Mouse (Mus musculus): ENCODE results near the gene Phospho2. TPM values are rescaled to one million over a fixed set of nuclear protein-coding genes. Genes with fewer than 3 reads are reported as not detected.

Gene Phospho2
- polyA plus RNA-seq, 1 experiment from 2014 or later: 35.4 TPM

DNA sequence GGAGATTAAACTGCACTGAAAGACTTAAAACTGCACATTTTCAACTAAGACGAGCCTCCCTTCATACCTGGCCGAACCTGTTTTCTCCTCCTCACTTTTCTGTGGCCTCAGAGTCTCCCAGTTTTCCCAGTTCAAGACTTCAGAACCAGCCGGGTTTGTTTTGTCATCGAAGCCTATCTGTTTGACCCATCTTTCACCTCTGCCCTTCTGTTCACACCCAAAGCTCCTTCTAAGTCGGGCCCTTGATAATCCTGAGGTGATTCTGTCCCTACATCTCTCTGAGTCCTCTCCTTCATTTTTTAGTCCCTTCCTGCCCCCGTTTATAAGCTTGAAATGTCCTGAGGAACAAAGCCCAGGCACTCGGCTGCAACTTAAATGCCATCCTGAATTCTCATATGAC, 38.6 kb downstream of the Phospho2 start:
- H3K9me3 ChIP-seq: no peaks in the 10 kb centered on the region
- peaks cover 43% of the 10 kb centered on the region for H3K36me3 ChIP-seq (replicated peaks)
- H3K4me1 ChIP-seq: peaks cover 30% of the 10 kb centered on the region
- no peak for ATAC-seq (ENCODE audit: low FRiP score)
- no peak overlapping the region for H3K4me3 ChIP-seq (replicated peaks)
- WGBS: 53% methylated on average over 7 of the region's 7 CpGs
- H3K27me3 ChIP-seq: no peaks in the 10 kb centered on the region
- H3K9ac ChIP-seq: no peak overlapping the region
- no peak overlapping the region for H3K27ac ChIP-seq
- H3K4me2 ChIP-seq: no peak overlapping the region

DNA sequence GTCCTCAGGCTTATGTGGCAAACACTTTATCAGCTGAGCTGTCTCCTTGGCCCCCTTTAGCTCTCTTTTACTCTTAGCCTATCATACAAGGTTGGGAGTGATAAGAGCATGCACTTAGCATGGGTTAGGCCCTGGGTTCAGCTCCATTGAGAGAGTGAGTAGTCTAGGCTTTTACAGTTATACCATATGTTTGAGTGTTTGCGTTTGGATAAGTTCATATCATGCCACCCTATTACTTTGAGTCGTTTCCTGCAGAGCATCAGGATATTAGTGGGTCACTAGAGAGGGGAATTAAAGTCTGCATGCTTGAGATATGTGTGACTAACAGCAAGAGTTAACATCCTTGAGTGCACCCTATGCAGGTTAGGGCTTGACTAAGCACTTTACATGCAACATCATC, 40.3 kb downstream of the Phospho2 start:
- 92% methylated on average over 2 of the region's 2 CpGs for WGBS
- H3K4me3 ChIP-seq (replicated peaks): no peak overlapping the region
- H3K36me3 ChIP-seq (replicated peaks): peaks cover 55% of the 10 kb centered on the region

DNA sequence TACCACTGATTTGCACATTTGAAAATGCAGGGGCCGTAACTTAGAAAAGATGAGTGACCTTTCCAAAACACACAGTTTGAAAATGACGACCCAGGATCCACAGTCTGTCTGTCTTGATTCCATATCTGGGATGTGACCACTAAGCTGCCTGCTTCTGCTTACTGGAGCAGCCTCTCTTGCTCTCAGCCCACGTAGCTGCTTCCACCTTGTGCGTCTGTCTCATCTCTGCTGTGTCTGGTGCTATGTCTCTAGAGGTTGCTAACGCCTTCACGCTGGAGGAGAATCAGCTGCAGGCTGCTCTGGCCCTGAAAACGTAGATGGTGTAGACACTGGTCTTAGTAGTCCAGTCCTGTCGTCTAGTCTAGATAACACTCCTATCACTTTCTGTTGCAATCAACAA, 40.7 kb downstream of the Phospho2 start:
- Histone ChIP-seq H3K4me2 (no peak overlapping the region), H3K9me3 (no peaks in the 10 kb centered on the region), H3K36me3 (replicated peaks) (peaks cover 55% of the 10 kb centered on the region), H3K27me3 (no peaks in the 10 kb centered on the region), H3K4me1 (peaks cover 16% of the 10 kb centered on the region), H3K27ac (no peak overlapping the region), H3K9ac (no peak overlapping the region), H3K4me3 (replicated peaks) (no peak overlapping the region)
- no peak for ATAC-seq (ENCODE audit: low FRiP score)
- WGBS: 91% methylated on average over 8 of the region's 8 CpGs

More for the DNA sequence above, 40.3 kb downstream of the Phospho2 start:
- H3K9me3 ChIP-seq: no peaks in the 10 kb centered on the region
- H3K27me3 ChIP-seq: no peaks in the 10 kb centered on the region
- H3K9ac ChIP-seq: no peak overlapping the region
- ATAC-seq (ENCODE audit: low FRiP score): no peak
- H3K4me2 ChIP-seq: no peak overlapping the region
- H3K4me1 ChIP-seq: peaks cover 17% of the 10 kb centered on the region
- no peak overlapping the region for H3K27ac ChIP-seq

DNA sequence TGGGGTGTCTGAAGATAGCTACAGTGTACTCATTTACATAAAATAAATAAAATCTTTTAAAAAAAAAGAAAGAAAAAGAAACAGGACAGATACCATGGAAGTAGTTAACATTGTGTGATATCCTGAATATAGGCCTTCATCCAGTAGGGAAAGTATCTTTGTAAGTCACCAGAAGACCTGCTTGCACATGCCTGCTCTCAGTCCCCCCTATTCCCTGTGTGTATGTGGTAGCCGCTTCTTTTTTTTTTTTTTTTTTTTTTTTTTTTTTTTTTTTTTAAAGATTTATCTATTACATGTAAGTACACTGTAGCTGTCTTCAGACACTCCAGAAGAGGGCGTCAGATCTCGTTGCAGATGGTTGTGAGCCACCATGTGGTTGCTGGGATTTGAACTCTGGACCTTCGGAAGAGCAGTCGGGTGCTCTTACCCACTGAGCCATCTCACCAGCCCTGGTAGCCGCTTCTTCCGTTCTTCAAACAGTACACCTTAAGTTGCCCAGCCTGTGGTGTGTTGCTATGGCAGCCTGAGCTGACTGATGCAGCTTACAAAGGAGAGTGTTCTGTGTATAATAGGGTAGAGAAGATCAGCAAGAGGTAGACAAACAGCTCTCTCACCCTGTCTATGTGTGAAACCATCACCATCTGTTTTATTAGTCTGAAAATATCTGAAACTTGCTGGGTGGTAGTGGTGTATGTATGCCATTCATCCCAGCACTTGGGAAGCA, 48.0 kb downstream of the Phospho2 start:
- H3K9me3 ChIP-seq: no peaks in the 10 kb centered on the region
- H3K36me3 ChIP-seq (replicated peaks): peaks cover 31% of the 10 kb centered on the region
- no peak overlapping the region for H3K4me2 ChIP-seq
- H3K27me3 ChIP-seq: no peaks in the 10 kb centered on the region
- 65% methylated on average over 7 of the region's 7 CpGs for WGBS
- H3K9ac ChIP-seq: no peak overlapping the region
- no peak overlapping the region for H3K27ac ChIP-seq
- peak; percentile 39; the same call in 1 of the 2 replicates for ATAC-seq (ENCODE audit: low FRiP score)
- no peak overlapping the region for H3K4me3 ChIP-seq (replicated peaks)
- H3K4me1 ChIP-seq: peaks cover 3% of the 10 kb centered on the region; the same call in 1 of the 2 replicates

- Histone ChIP-seq H3K27ac (no peak overlapping the region), H3K9me3 (no peaks in the 10 kb centered on the region), H3K4me2 (no peak overlapping the region), H3K4me3 (replicated peaks) (no peak overlapping the region), H3K27me3 (no peaks in the 10 kb centered on the region), H3K4me1 (peaks cover 3% of the 10 kb centered on the region; the same call in 1 of the 2 replicates), H3K36me3 (replicated peaks) (peaks cover 26% of the 10 kb centered on the region), H3K9ac (no peak overlapping the region)
- 43% methylated on average over 3 of the region's 3 CpGs for WGBS
- no peak for ATAC-seq (ENCODE audit: low FRiP score)
Observed at GRCm38 (mm10) chr2:69837996-69838395, 48.6 kb downstream of the Phospho2 start.

DNA sequence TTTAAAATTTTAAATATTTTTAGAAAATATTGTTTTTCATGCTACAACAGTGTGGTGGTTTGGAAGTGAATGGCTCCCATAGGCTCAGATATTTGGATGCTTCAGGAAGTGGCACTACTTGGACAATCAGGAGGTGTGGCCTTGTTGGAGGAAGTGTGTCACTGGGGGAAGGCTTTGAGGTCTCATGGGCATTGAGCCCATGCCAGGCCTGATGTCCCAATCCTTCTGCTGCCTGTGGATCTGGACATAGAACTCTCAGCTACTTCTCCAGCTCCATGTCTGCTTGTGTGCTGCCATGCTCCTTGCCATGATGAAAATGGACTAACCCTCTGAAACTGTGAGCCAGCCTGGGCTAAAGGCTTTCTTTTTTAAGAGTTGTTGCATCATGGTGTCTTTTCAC, 49.3 kb downstream of the Phospho2 start:
- Histone ChIP-seq H3K36me3 (replicated peaks) (peaks cover 18% of the 10 kb centered on the region), H3K9me3 (no peaks in the 10 kb centered on the region), H3K27me3 (no peaks in the 10 kb centered on the region), H3K4me3 (replicated peaks) (no peak overlapping the region), H3K9ac (no peak overlapping the region), H3K27ac (no peak overlapping the region), H3K4me1 (peaks cover 3% of the 10 kb centered on the region; the same call in 1 of the 2 replicates), H3K4me2 (no peak overlapping the region)
- no peak for ATAC-seq (ENCODE audit: low FRiP score)

- H3K4me3 ChIP-seq (replicated peaks): no peak overlapping the region
- H3K27me3 ChIP-seq: no peaks in the 10 kb centered on the region
- H3K9ac ChIP-seq: no peak overlapping the region
- WGBS: 30% methylated on average over 6 of the region's 6 CpGs
- ATAC-seq (ENCODE audit: low FRiP score): no peak
- no peak overlapping the region for H3K27ac ChIP-seq
- peaks cover 3% of the 10 kb centered on the region; the same call in 1 of the 2 replicates for H3K4me1 ChIP-seq
- H3K36me3 ChIP-seq (replicated peaks): peaks cover 6% of the 10 kb centered on the region; the same call in 1 of the 2 replicates
- H3K9me3 ChIP-seq: no peaks in the 10 kb centered on the region
- H3K4me2 ChIP-seq: no peak overlapping the region
Observed at GRCm38 (mm10) chr2:69840261-69840660, 50.8 kb downstream of the Phospho2 start.

DNA sequence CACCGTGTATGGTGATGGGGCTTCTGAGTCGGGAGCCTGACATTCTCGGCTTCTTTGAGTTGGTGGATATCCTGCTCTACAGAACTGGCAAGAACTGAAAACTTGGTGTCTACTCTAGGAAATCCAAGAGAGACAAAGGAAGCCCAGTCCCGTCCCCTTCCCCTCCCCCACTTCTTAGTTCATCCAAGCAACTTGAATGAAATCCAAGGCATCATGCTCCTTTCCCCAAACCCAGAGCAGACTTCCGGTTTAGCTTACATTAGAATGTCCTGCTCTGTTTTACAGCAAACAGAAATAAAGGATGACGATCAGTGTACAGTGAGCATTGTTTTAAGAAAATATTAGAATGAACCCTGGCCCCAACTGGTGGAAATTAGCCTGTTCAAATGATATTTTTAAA, 59.8 kb downstream of the Phospho2 start:
- no peak overlapping the region for H3K27ac ChIP-seq
- no peaks in the 10 kb centered on the region for H3K36me3 ChIP-seq (replicated peaks)
- no peaks in the 10 kb centered on the region for H3K4me1 ChIP-seq
- no peaks in the 10 kb centered on the region for H3K9me3 ChIP-seq
- no peaks in the 10 kb centered on the region for H3K27me3 ChIP-seq
- no peak overlapping the region for H3K9ac ChIP-seq
- WGBS: 74% methylated on average over 6 of the region's 6 CpGs
- ATAC-seq (ENCODE audit: low FRiP score): no peak
- no peak overlapping the region for H3K4me3 ChIP-seq (replicated peaks)
- H3K4me2 ChIP-seq: no peak overlapping the region

Other genes starting within 250 kb of the Phospho2 start
- 1.5 and 1.8 TPM in 2 replicates for gene Lrp2, start 203.6 kb upstream of the Phospho2 start, polyA plus RNA-seq (2016; fragmentation: Nextera tagmentation; extraction: Ambion mirVana)
- gene Bbs5, start 142.5 kb upstream of the Phospho2 start, polyA plus RNA-seq (2016; fragmentation: Nextera tagmentation; extraction: Ambion mirVana): 15.9 and 16.8 TPM in 2 replicates
- 0.24 and 0.37 TPM in 2 replicates for gene Klhl41, start 119.5 kb upstream of the Phospho2 start, polyA plus RNA-seq (2016; fragmentation: Nextera tagmentation; extraction: Ambion mirVana)
- gene Fastkd1, start 76.1 kb upstream of the Phospho2 start, polyA plus RNA-seq (2016; fragmentation: Nextera tagmentation; extraction: Ambion mirVana): 16.7 and 18.7 TPM in 2 replicates
- gene Ppig, start 67.1 kb upstream of the Phospho2 start, polyA plus RNA-seq (2016; fragmentation: Nextera tagmentation; extraction: Ambion mirVana): 173 and 178 TPM in 2 replicates
- 4.4 and 4.5 TPM in 2 replicates for gene Ccdc173, start within 50 bp of the Phospho2 start, polyA plus RNA-seq (2016; fragmentation: Nextera tagmentation; extraction: Ambion mirVana)
- 43.8 and 47.9 TPM in 2 replicates for gene Klhl23, start 32.3 kb downstream of the Phospho2 start, polyA plus RNA-seq (2016; fragmentation: Nextera tagmentation; extraction: Ambion mirVana)
- 448 and 466 TPM in 2 replicates for gene Ssb, start 71.9 kb downstream of the Phospho2 start, polyA plus RNA-seq (2016; fragmentation: Nextera tagmentation; extraction: Ambion mirVana)
- 38.3 and 38.5 TPM in 2 replicates for gene Mettl5, start 96.0 kb downstream of the Phospho2 start, polyA plus RNA-seq (2016; fragmentation: Nextera tagmentation; extraction: Ambion mirVana)
- 18.9 and 22.2 TPM in 2 replicates for gene Ubr3, start 107.6 kb downstream of the Phospho2 start, polyA plus RNA-seq (2016; fragmentation: Nextera tagmentation; extraction: Ambion mirVana)
- 0.06 and 0.15 TPM in 2 replicates for gene Myo3b, start 249.5 kb downstream of the Phospho2 start, polyA plus RNA-seq (2016; fragmentation: Nextera tagmentation; extraction: Ambion mirVana)